19 mouse cellular contexts compared by ENCODE assay signal in genomic region chr8:12638446-12638845, GRCm38 (mm10).
"Had no signal": no experiment of that assay in that cellular context is flagged by ENCODE, and none has a peak within 500 bp of the region (broad histone marks: within the 10 kb centered on the region; RNA-seq: fewer than 3 reads in every experiment).

No protein-coding gene starts in this region.

- DNase-seq: liver, postnatal 0 days; lung, adult 2 months; lung, postnatal 14 days; lung, postnatal 36 days; retina, postnatal 1 day; right cerebral cortex, postnatal 25 days; right cerebral cortex, postnatal 4 days; spleen, adult 18-20 months; thymus, adult 18-20 months; thymus, postnatal 14 days; thymus, postnatal 36 days had no signal

- H3K4me3 ChIP-seq: lung, embryonic 15.5 days; megakaryocyte, embryonic 14.5 days; midbrain, embryonic 13.5 days; midbrain, embryonic 15.5 days; neural tube, embryonic 12.5 days had no signal

- H3K27ac ChIP-seq: lung, embryonic 15.5 days; macrophage; midbrain, embryonic 13.5 days; midbrain, embryonic 15.5 days; neural tube, embryonic 12.5 days had no signal

- H3K4me1 ChIP-seq: lung, embryonic 15.5 days; midbrain, embryonic 13.5 days; midbrain, embryonic 15.5 days; neural tube, embryonic 12.5 days had no signal

- H3K4me2 ChIP-seq: lung, embryonic 15.5 days; midbrain, embryonic 11.5 days; midbrain, embryonic 13.5 days; midbrain, embryonic 15.5 days; neural tube, embryonic 12.5 days had no signal

- ATAC-seq: liver, postnatal 0 days; lung, postnatal 0 days; midbrain, embryonic 13.5 days; midbrain, embryonic 15.5 days had no signal

- H3K27me3 ChIP-seq: lung, embryonic 15.5 days; megakaryocyte, embryonic 14.5 days; midbrain, embryonic 13.5 days; midbrain, embryonic 15.5 days; neural tube, embryonic 12.5 days had no signal

- H3K9me3 ChIP-seq: lung, embryonic 15.5 days; megakaryocyte, embryonic 14.5 days; midbrain, embryonic 13.5 days; midbrain, embryonic 15.5 days; neural tube, embryonic 12.5 days had no signal

- H3K9ac ChIP-seq: liver, postnatal 0 days; lung, embryonic 15.5 days; midbrain, embryonic 13.5 days; midbrain, embryonic 15.5 days; neural tube, embryonic 12.5 days had no signal
